Mouse (Mus musculus): ENCODE data around the gene Ermard.

DNA sequence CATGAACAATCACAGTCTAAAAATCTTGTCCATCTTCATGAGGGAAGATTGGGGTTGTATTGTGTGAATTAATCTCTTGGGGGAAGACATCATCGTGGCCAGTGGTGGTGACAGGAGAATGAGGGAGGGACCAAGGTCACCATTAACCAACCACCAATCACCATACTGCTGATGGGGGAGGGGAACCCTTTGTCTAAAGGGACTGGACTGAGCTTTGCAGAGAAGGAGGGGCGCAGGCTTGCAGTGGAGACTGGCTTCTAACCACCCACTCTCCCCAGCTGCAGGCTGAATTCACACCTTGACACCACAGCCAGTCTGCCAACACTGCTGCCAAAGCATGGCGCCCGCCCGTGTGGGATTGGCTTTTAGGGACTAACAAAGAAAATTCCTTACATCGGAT is 25.1 kb downstream of the Ermard start:
- no peak for TF ChIP-seq ZNF384 (IDR thresholded peaks at IDR 0.05; ENCODE audit: low read depth, low read length)
- TF ChIP-seq HCFC1 (IDR thresholded peaks at IDR 0.05; ENCODE audit: borderline replicate concordance, insufficient read depth, low read length) = no peak
- no peak for TF ChIP-seq CHD2 (IDR thresholded peaks at IDR 0.05; ENCODE audit: low read depth, low read length)
- TF ChIP-seq ZC3H11A (IDR thresholded peaks at IDR 0.05; ENCODE audit: borderline replicate concordance, low read depth, low read length) = no peak
- no peak for TF ChIP-seq MAFK (IDR thresholded peaks at IDR 0.05; ENCODE audit: insufficient read depth, low read depth, low read length)
